ENCODE assay signal across 8 mouse cellular contexts in the genomic region with DNA sequence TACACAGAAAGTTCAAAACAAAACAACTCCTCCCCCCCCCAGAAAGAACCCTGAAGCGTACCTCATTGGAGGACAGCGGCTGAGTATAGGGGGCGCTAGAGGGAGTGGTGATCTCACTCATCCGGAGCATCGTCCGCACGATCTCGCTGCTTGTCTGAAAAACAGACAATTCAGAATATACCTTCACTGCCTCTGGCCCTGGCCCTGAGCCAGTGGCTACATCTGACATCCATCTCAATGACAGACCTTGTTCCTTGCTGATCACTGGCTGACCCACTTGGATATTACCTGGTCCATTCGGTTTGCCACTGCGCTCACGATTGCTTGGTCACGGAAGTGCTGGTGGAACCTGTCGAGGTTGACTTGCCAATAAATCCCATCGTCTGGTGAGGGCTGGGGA. TPM values are rescaled to one million over a fixed set of nuclear protein-coding genes. Genes with fewer than 3 reads are reported as not detected.
DNase-seq lines count a peak whose midpoint lies in the region; ATAC-seq lines count a peak whose summit lies in the region.

No protein-coding gene starts in this region.

- no peak overlapping the region for H3K27ac ChIP-seq in heart, embryonic 15.5 days
- H3K27ac ChIP-seq in hindbrain, embryonic 11.5 days (ENCODE audit: low read depth, low read length) = no peak overlapping the region
- H3K27ac ChIP-seq in liver, embryonic 12.5 days = no peak overlapping the region

- H3K4me1 ChIP-seq in heart, embryonic 15.5 days (replicated peaks) = peaks cover 3% of the 10 kb centered on the region; the same call in 1 of the 2 replicates
- H3K4me1 ChIP-seq in hindbrain, embryonic 11.5 days (replicated peaks; ENCODE audit: control insufficient read depth, insufficient read depth, low read length) = no peaks in the 10 kb centered on the region
- peaks cover 25% of the 10 kb centered on the region for H3K4me1 ChIP-seq in liver, embryonic 12.5 days

- WGBS in heart, embryonic 15.5 days = 42% methylated on average over 14 of the region's 14 CpGs
- 35% methylated on average over 14 of the region's 14 CpGs for WGBS in hindbrain, embryonic 11.5 days
- whole genome bisulfite sequencing in liver, embryonic 12.5 days (ENCODE audit: insufficient replicate concordance) = 63% methylated on average over 14 of the region's 14 CpGs

- no peak overlapping the region for H3K9ac ChIP-seq in heart, embryonic 15.5 days
- no peak overlapping the region for H3K9ac ChIP-seq in hindbrain, embryonic 11.5 days (ENCODE audit: low read depth, low read length)
- no peak overlapping the region for H3K9ac ChIP-seq in liver, embryonic 12.5 days

- 0 out of 2 replicates have a peak, but pooled peaks have one; percentile 17 for ATAC-seq in heart, embryonic 15.5 days (replicated peaks; ENCODE audit: insufficient number of reproducible peaks, insufficient read depth, low FRiP score, low read depth)
- ATAC-seq in cerebellum, adult (ENCODE audit: insufficient number of reproducible peaks, low FRiP score, low TSS enrichment) = peak; percentile 91
- no peak for ATAC-seq in hindbrain, embryonic 11.5 days (ENCODE audit: low FRiP score)
- ATAC-seq in liver, embryonic 12.5 days = 0 out of 2 replicates have a peak, but pooled peaks have one; percentile 20
- ATAC-seq in inflammation-experienced regulatory T-cells, adult 6 months = no peak

- H3K4me2 ChIP-seq in heart, embryonic 15.5 days = no peak overlapping the region
- no peak overlapping the region for H3K4me2 ChIP-seq in hindbrain, embryonic 11.5 days (replicated peaks; ENCODE audit: low read depth, low read length)
- no peak overlapping the region for H3K4me2 ChIP-seq in liver, embryonic 12.5 days

- no peaks in the 10 kb centered on the region for H3K9me3 ChIP-seq in heart, embryonic 15.5 days (replicated peaks)
- H3K9me3 ChIP-seq in hindbrain, embryonic 11.5 days (ENCODE audit: control insufficient read depth, low read length) = no peaks in the 10 kb centered on the region
- H3K9me3 ChIP-seq in liver, embryonic 12.5 days (replicated peaks) = no peaks in the 10 kb centered on the region

- no peak for DNase-seq in heart, postnatal 10 days
- DNase-seq in ES-CJ7 (ENCODE audit: low read depth, low spot score) = peak; percentile 78
- DNase-seq in hindbrain, embryonic 11.5 days (ENCODE audit: low spot score) = peak; percentile 58
- peak; percentile 24 for DNase-seq in thymus, postnatal 25 days

- intact Hi-C loops in heart, postnatal 10 days (cut with DNase I) = no loop called here

- peaks cover 44% of the 10 kb centered on the region for H3K36me3 ChIP-seq in heart, embryonic 15.5 days
- H3K36me3 ChIP-seq in hindbrain, embryonic 11.5 days (ENCODE audit: control insufficient read depth, insufficient read depth, low read length) = peaks cover 8% of the 10 kb centered on the region; the same call in 1 of the 2 replicates
- H3K36me3 ChIP-seq in liver, embryonic 12.5 days = peaks cover 93% of the 10 kb centered on the region

- no peaks in the 10 kb centered on the region for H3K27me3 ChIP-seq in heart, embryonic 15.5 days
- H3K27me3 ChIP-seq in hindbrain, embryonic 11.5 days (ENCODE audit: control insufficient read depth, insufficient read depth, low read length) = no peaks in the 10 kb centered on the region
- H3K27me3 ChIP-seq in liver, embryonic 12.5 days (replicated peaks) = no peaks in the 10 kb centered on the region

- no peak overlapping the region for H3K4me3 ChIP-seq in heart, embryonic 15.5 days
- H3K4me3 ChIP-seq in hindbrain, embryonic 11.5 days (ENCODE audit: low read depth, low read length) = no peak overlapping the region
- no peak overlapping the region for H3K4me3 ChIP-seq in liver, embryonic 12.5 days

RNA-seq across cellular contexts. Expression of gene Polr3c, which starts 8.3 kb away (rescaled TPM):
- 23.6 and 28.6 TPM in 2 replicates for polyA plus RNA-seq in heart, embryonic 15.5 days (2015; fragmentation: Nextera tagmentation; extraction: Ambion mirVana)
- 10 to 100 TPM; 22.2 to 26.1 TPM for total RNA-seq in heart, postnatal 10 days (2021)
- 38.0 and 38.1 TPM in 2 replicates for polyA plus RNA-seq in hindbrain, embryonic 11.5 days (2014; fragmentation: Nextera tagmentation; extraction: Ambion mirVana)
- polyA plus RNA-seq in liver, embryonic 12.5 days (2016; fragmentation: Nextera tagmentation; extraction: Ambion mirVana) = 30.1 and 30.9 TPM in 2 replicates
- polyA plus RNA-seq in inflammation-experienced regulatory T-cells, adult 6 months (2017; shearing (Covaris generic)) = 10 to 100 TPM; 61.8 to 74.4 (median 63.7) TPM

RNA-seq across cellular contexts. Expression of gene Rnf115, which starts 8.3 kb away (rescaled TPM):
- polyA plus RNA-seq in heart, embryonic 15.5 days (2015; fragmentation: Nextera tagmentation; extraction: Ambion mirVana) = 33.4 and 40.5 TPM in 2 replicates
- total RNA-seq in heart, postnatal 10 days (2021) = 10 to 100 TPM; 25.5 to 27.0 TPM
- polyA plus RNA-seq in hindbrain, embryonic 11.5 days (2014; fragmentation: Nextera tagmentation; extraction: Ambion mirVana) = 90.0 and 90.4 TPM in 2 replicates
- 38.4 and 40.9 TPM in 2 replicates for polyA plus RNA-seq in liver, embryonic 12.5 days (2016; fragmentation: Nextera tagmentation; extraction: Ambion mirVana)
- 10 to 100 TPM; 44.6 to 73.7 (median 47.3) TPM for polyA plus RNA-seq in inflammation-experienced regulatory T-cells, adult 6 months (2017; shearing (Covaris generic))

RNA-seq across cellular contexts. Expression of gene Nudt17, which starts 10.8 kb away (rescaled TPM):
- polyA plus RNA-seq in heart, embryonic 15.5 days (2015; fragmentation: Nextera tagmentation; extraction: Ambion mirVana) = 6.6 and 7.0 TPM in 2 replicates
- total RNA-seq in heart, postnatal 10 days (2021) = 1 to 10 TPM; 2.5 to 3.3 TPM
- polyA plus RNA-seq in hindbrain, embryonic 11.5 days (2014; fragmentation: Nextera tagmentation; extraction: Ambion mirVana) = 12.8 and 14.4 TPM in 2 replicates
- 1.4 and 1.5 TPM in 2 replicates for polyA plus RNA-seq in liver, embryonic 12.5 days (2016; fragmentation: Nextera tagmentation; extraction: Ambion mirVana)
- 1 to 10 TPM in 2 of 3 experiments, under 1 TPM in 1; 0.86 to 2.5 (median 1.3) TPM for polyA plus RNA-seq in inflammation-experienced regulatory T-cells, adult 6 months (2017; shearing (Covaris generic))

RNA-seq across cellular contexts. Expression of gene Pias3, which starts 23.0 kb away (rescaled TPM):
- 33.2 and 43.7 TPM in 2 replicates for polyA plus RNA-seq in heart, embryonic 15.5 days (2015; fragmentation: Nextera tagmentation; extraction: Ambion mirVana)
- total RNA-seq in heart, postnatal 10 days (2021) = 10 to 100 TPM; 23.7 to 24.6 TPM
- 25.2 and 28.2 TPM in 2 replicates for polyA plus RNA-seq in hindbrain, embryonic 11.5 days (2014; fragmentation: Nextera tagmentation; extraction: Ambion mirVana)
- 10.1 and 11.0 TPM in 2 replicates for polyA plus RNA-seq in liver, embryonic 12.5 days (2016; fragmentation: Nextera tagmentation; extraction: Ambion mirVana)
- polyA plus RNA-seq in inflammation-experienced regulatory T-cells, adult 6 months (2017; shearing (Covaris generic)) = 10 to 100 TPM; 34.3 to 65.5 (median 46.6) TPM

RNA-seq across cellular contexts. Expression of gene Ankrd35, which starts 49.2 kb away (rescaled TPM):
- 0.31 and 0.56 TPM in 2 replicates for polyA plus RNA-seq in heart, embryonic 15.5 days (2015; fragmentation: Nextera tagmentation; extraction: Ambion mirVana)
- under 1 TPM; 0.55 to 0.60 TPM for total RNA-seq in heart, postnatal 10 days (2021)
- 0.25 and 0.40 TPM in 2 replicates for polyA plus RNA-seq in hindbrain, embryonic 11.5 days (2014; fragmentation: Nextera tagmentation; extraction: Ambion mirVana)
- polyA plus RNA-seq in liver, embryonic 12.5 days (2016; fragmentation: Nextera tagmentation; extraction: Ambion mirVana) = 0.26 and 0.31 TPM in 2 replicates
- under 1 TPM in 2 of 3 experiments, not detected in 1; 0.53 to 0.97 TPM for polyA plus RNA-seq in inflammation-experienced regulatory T-cells, adult 6 months (2017; shearing (Covaris generic))

Comparison
In these comparisons a context has a peak if more than half of its experiments do, and no peak if none do; other contexts are left out.
1. ATAC-seq: peak in heart, embryonic 15.5 days (single experiment), cerebellum, adult (single experiment) and liver, embryonic 12.5 days (single experiment); none in hindbrain, embryonic 11.5 days (single experiment) and inflammation-experienced regulatory T-cells, adult 6 months (single experiment).
2. DNase-seq: peak in ES-CJ7 (single experiment), hindbrain, embryonic 11.5 days (single experiment) and thymus, postnatal 25 days (single experiment); none in heart, postnatal 10 days (0 of 2).